Mouse (Mus musculus) adrenal gland, adult 2 months (tissue): ENCODE results near the gene Vmn1r155. TPM values are rescaled to one million over a fixed set of nuclear protein-coding genes. Genes with fewer than 3 reads are reported as not detected.
"Not testable (repeated sequence)": the region's sequence is repeated elsewhere in the genome, so short reads cannot be mapped to it uniquely, and the experiment has no call there.

ENCODE experiments used
- DNase-seq: peaks from one replicate; pipeline ENCODE4 v3.0.0; 2021
- long read RNA-seq: library from polyadenylated mRNA; stranded (forward); transcript quantifications from one replicate; pipeline ENCODE4 v2.0.0, GENCODE M21; 2021
- polyA plus RNA-seq: library from polyadenylated mRNA; depleted of rRNA; stranded (reverse); fragments of >200 nt; gene quantifications from 2 replicates; pipeline ENCODE4 v1.2.3, GENCODE M21; 2012; rRNA removed
- total RNA-seq, 2 experiments: library from RNA; stranded (reverse); gene quantifications; 2 replicates each; pipeline ENCODE4 v1.2.3; 2021

Gene Vmn1r155
- total RNA-seq (not detected), polyA plus RNA-seq (not detected in 2 replicates)
- long read RNA-seq = 0 reads

DNA sequence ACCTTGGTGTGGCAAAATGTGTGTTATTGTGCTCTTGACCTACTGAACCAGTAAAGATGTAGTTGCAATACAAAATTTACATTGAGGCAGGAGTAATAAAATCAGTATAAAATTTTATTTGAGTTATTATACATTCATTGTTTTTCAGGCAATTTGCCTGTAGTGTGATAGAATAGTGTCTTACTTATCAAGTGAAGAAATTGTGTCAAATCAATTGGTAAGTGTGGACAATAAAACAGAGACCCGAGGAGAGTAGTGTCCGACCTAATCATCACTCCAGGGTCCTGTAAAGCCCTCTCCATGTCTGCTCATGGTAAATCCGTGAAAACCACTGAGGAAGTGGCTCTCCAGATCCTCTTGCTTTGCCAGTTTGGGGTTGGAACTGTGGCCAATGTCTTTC, at the start of gene Vmn1r155:
Vmn1r155 (plus strand) TSS at position 301 of the 400 bp plus-strand sequence.
- not testable (repeated sequence) for DNase-seq

DNA sequence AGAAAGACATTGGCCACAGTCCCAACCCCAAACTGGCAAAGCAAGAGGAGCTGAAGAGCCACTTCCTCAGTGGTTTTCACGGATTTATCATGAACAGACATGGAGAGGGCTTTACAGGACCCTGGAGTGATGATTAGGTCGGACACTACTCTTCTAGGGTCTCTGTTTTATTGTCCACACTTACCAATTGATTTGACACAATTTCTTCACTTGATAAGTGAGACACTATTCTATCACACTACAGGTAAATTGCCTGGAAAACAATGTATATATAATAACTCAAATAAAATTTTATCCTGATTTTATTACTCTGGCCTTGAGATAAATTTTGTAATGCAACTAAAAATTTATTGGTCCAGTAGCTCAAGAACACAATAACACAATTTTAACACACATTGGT, 34.4 kb downstream of the Vmn1r155 start, which contains the start of gene Gm8693:
Gm8693 (minus strand) TSS at position 101 of the 400 bp plus-strand sequence.
- DNase-seq = not testable (repeated sequence)

Other genes with a start within 250 kb of the Vmn1r155 start
- gene Vmn1r148, start 244.4 kb upstream of the Vmn1r155 start, total RNA-seq = not detected
- not detected in 2 replicates for gene Vmn1r148, start 244.4 kb upstream of the Vmn1r155 start, polyA plus RNA-seq
- gene Vmn1r149, start 219.8 kb upstream of the Vmn1r155 start, total RNA-seq = not detected
- not detected in 2 replicates for gene Vmn1r149, start 219.8 kb upstream of the Vmn1r155 start, polyA plus RNA-seq
- gene Gm10665, start 193.9 kb upstream of the Vmn1r155 start, total RNA-seq = not detected
- not detected in 2 replicates for gene Gm10665, start 193.9 kb upstream of the Vmn1r155 start, polyA plus RNA-seq
- not detected for gene Vmn1r151, start 158.3 kb upstream of the Vmn1r155 start, total RNA-seq
- not detected in 2 replicates for gene Vmn1r151, start 158.3 kb upstream of the Vmn1r155 start, polyA plus RNA-seq
- not detected for gene Vmn1r152, start 135.1 kb upstream of the Vmn1r155 start, total RNA-seq
- not detected in 2 replicates for gene Vmn1r152, start 135.1 kb upstream of the Vmn1r155 start, polyA plus RNA-seq
- gene Gm8677, start 123.1 kb upstream of the Vmn1r155 start, total RNA-seq = not detected
- not detected in 2 replicates for gene Gm8677, start 123.1 kb upstream of the Vmn1r155 start, polyA plus RNA-seq
- gene Gm4201, start 92.7 kb upstream of the Vmn1r155 start, total RNA-seq = not detected
- not detected in 2 replicates for gene Gm4201, start 92.7 kb upstream of the Vmn1r155 start, polyA plus RNA-seq
- not detected for gene Gm4565, start 69.9 kb upstream of the Vmn1r155 start, total RNA-seq
- gene Gm4565, start 69.9 kb upstream of the Vmn1r155 start, polyA plus RNA-seq = not detected in 2 replicates
- not detected for gene Gm8693, start 34.3 kb downstream of the Vmn1r155 start, total RNA-seq
- gene Gm8693, start 34.3 kb downstream of the Vmn1r155 start, polyA plus RNA-seq = not detected in 2 replicates
- gene Gm4567, start 61.7 kb downstream of the Vmn1r155 start, total RNA-seq = not detected
- not detected in 2 replicates for gene Gm4567, start 61.7 kb downstream of the Vmn1r155 start, polyA plus RNA-seq
- not detected for gene Vmn1r157, start 103.7 kb downstream of the Vmn1r155 start, total RNA-seq
- not detected in 2 replicates for gene Vmn1r157, start 103.7 kb downstream of the Vmn1r155 start, polyA plus RNA-seq
- not detected for gene Vmn1r158, start 132.8 kb downstream of the Vmn1r155 start, total RNA-seq
- gene Vmn1r158, start 132.8 kb downstream of the Vmn1r155 start, polyA plus RNA-seq = not detected in 2 replicates
- gene Vmn1r159, start 185.6 kb downstream of the Vmn1r155 start, total RNA-seq = not detected
- not detected in 2 replicates for gene Vmn1r159, start 185.6 kb downstream of the Vmn1r155 start, polyA plus RNA-seq
- gene Vmn1r160, start 213.2 kb downstream of the Vmn1r155 start, total RNA-seq = not detected
- not detected in 2 replicates for gene Vmn1r160, start 213.2 kb downstream of the Vmn1r155 start, polyA plus RNA-seq